In the genomic region with DNA sequence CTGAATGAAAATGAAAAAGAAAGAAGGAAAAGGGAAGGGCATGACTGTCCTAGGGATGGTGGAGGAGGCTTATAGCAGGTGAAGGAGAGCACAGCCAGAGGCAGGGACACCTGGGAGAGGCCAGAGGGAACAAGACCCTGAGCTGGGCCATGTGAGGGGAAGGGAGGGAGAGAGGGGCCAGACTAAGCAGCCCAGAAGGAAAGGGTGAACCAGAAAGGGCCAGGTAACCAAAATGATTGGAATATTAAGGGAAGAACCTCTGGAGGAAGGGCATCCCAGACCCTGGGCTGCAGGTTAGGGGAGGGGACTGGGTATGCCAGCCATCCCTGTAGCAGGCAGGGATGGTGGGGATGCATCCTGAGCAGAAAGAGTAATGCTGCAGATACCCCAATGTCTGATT, we compare ENCODE assay signal across 25 mouse cellular contexts. TPM values are rescaled to one million over a fixed set of nuclear protein-coding genes. Genes with fewer than 3 reads are reported as not detected.
A peak's percentile ranks its signal among the peaks of the same experiment; 100 is the strongest.
DNase-seq lines count a peak whose midpoint lies in the region; ATAC-seq lines count a peak whose summit lies in the region.
"Had no signal": no experiment of that assay in that cellular context is flagged by ENCODE, and none has a peak within 500 bp of the region (broad histone marks: within the 10 kb centered on the region; RNA-seq: fewer than 3 reads in every experiment).

No protein-coding gene starts in this region.

- H3K9ac ChIP-seq in liver, embryonic 13.5 days = peak overlapping the region; percentile 3; the same call in 1 of the 2 replicates
- H3K9ac ChIP-seq in midbrain, embryonic 11.5 days (ENCODE audit: low read length) = no peak overlapping the region
- no peak overlapping the region for H3K9ac ChIP-seq in midbrain, embryonic 13.5 days (replicated peaks)
- H3K9ac ChIP-seq: embryonic facial prominence, embryonic 12.5 days; forebrain, embryonic 13.5 days; forebrain, embryonic 15.5 days had no signal

- no peak overlapping the region for H3K27ac ChIP-seq in liver, embryonic 13.5 days
- no peak overlapping the region for H3K27ac ChIP-seq in midbrain, embryonic 11.5 days (ENCODE audit: low read depth, low read length)
- H3K27ac ChIP-seq in midbrain, embryonic 13.5 days = no peak overlapping the region
- H3K27ac ChIP-seq: embryonic facial prominence, embryonic 10.5 days; embryonic facial prominence, embryonic 12.5 days; forebrain, embryonic 13.5 days; forebrain, embryonic 15.5 days had no signal

- no peaks in the 10 kb centered on the region for H3K9me3 ChIP-seq in liver, embryonic 13.5 days (replicated peaks)
- H3K9me3 ChIP-seq in midbrain, embryonic 11.5 days (ENCODE audit: control insufficient read depth, low read length) = no peaks in the 10 kb centered on the region
- H3K9me3 ChIP-seq in midbrain, embryonic 13.5 days = no peaks in the 10 kb centered on the region
- H3K9me3 ChIP-seq: embryonic facial prominence, embryonic 10.5 days; embryonic facial prominence, embryonic 12.5 days; forebrain, embryonic 13.5 days; forebrain, embryonic 15.5 days had no signal

- no peaks in the 10 kb centered on the region for H3K27me3 ChIP-seq in liver, embryonic 13.5 days
- no peaks in the 10 kb centered on the region for H3K27me3 ChIP-seq in midbrain, embryonic 11.5 days (ENCODE audit: control insufficient read depth, insufficient read depth, low read length)
- no peaks in the 10 kb centered on the region for H3K27me3 ChIP-seq in midbrain, embryonic 13.5 days
- H3K27me3 ChIP-seq: CH12.LX; embryonic facial prominence, embryonic 12.5 days; forebrain, embryonic 13.5 days; forebrain, embryonic 15.5 days; Patski had no signal

- intact Hi-C loops in left cerebral cortex, postnatal 36 days (cut with DNase I) = no loop called here

- H3K36me3 ChIP-seq in liver, embryonic 13.5 days = peaks cover 67% of the 10 kb centered on the region
- H3K36me3 ChIP-seq in midbrain, embryonic 11.5 days (ENCODE audit: control insufficient read depth, insufficient read depth, low read length) = peaks cover 6% of the 10 kb centered on the region; the same call in 1 of the 2 replicates
- peaks cover 48% of the 10 kb centered on the region for H3K36me3 ChIP-seq in midbrain, embryonic 13.5 days

- 0 out of 2 replicates have a peak overlapping the region, but pooled peaks have one; percentile 7 for H3K4me2 ChIP-seq in liver, embryonic 13.5 days
- H3K4me2 ChIP-seq in midbrain, embryonic 11.5 days = no peak overlapping the region
- no peak overlapping the region for H3K4me2 ChIP-seq in midbrain, embryonic 13.5 days (replicated peaks)
- H3K4me2 ChIP-seq: embryonic facial prominence, embryonic 12.5 days; forebrain, embryonic 13.5 days; forebrain, embryonic 15.5 days had no signal

- DNase-seq in heart, adult 11 months = peak; percentile 56
- no peak for DNase-seq in heart, adult 9 months (ENCODE audit: low spot score in 2 of 2)
- no peak for DNase-seq in liver, embryonic 13.5 days
- DNase-seq in liver = no peak
- peak; percentile 53 for DNase-seq in midbrain, embryonic 11.5 days (ENCODE audit: low spot score, missing footprints)
- DNase-seq in left cerebral cortex, postnatal 36 days (ENCODE audit: low spot score in 2 of 2) = no peak
- DNase-seq: adrenal gland, adult 8-10 months; adrenal gland, postnatal 14 days; adrenal gland, postnatal 36 days; B cell, adult 2 months; cerebellum, adult 11-12 months; cerebellum, adult 2 months; cerebellum, adult 9-10 months; cerebellum, postnatal 10 days; cerebellum, postnatal 25 days had no signal

- H3K4me1 ChIP-seq in liver, embryonic 13.5 days (replicated peaks) = peaks cover 65% of the 10 kb centered on the region
- H3K4me1 ChIP-seq in midbrain, embryonic 11.5 days (ENCODE audit: control insufficient read depth, insufficient read depth, low read length) = no peaks in the 10 kb centered on the region
- peaks cover 16% of the 10 kb centered on the region for H3K4me1 ChIP-seq in midbrain, embryonic 13.5 days (replicated peaks)
- H3K4me1 ChIP-seq: embryonic facial prominence, embryonic 10.5 days; embryonic facial prominence, embryonic 12.5 days had no signal

- ATAC-seq in liver, embryonic 13.5 days (ENCODE audit: low read depth) = no peak
- ATAC-seq in midbrain, embryonic 11.5 days (ENCODE audit: low FRiP score) = no peak
- no peak for ATAC-seq in midbrain, embryonic 13.5 days
- ATAC-seq in granulocyte monocyte progenitor cell, adult 5-6 weeks (replicated peaks; ENCODE audit: poor library complexity, severe bottlenecking) = peak; percentile 26; the same call in 1 of the 2 replicates
- ATAC-seq: activated CD4-positive, CD25-positive, alpha-beta regulatory T cell, adult 4 months; CD4-positive, CD25-positive, alpha-beta regulatory T cell, adult 4 months; forebrain, embryonic 13.5 days; forebrain, embryonic 15.5 days; Patski had no signal

- H3K4me3 ChIP-seq in liver, embryonic 13.5 days (replicated peaks) = no peak overlapping the region
- no peak overlapping the region for H3K4me3 ChIP-seq in midbrain, embryonic 11.5 days (ENCODE audit: low read depth, low read length)
- H3K4me3 ChIP-seq in midbrain, embryonic 13.5 days (replicated peaks) = no peak overlapping the region
- H3K4me3 ChIP-seq: embryonic facial prominence, embryonic 10.5 days; embryonic facial prominence, embryonic 12.5 days; forebrain, embryonic 13.5 days; forebrain, embryonic 15.5 days had no signal

RNA-seq across cellular contexts. Expression of gene Trappc6b, which starts 7.3 kb away (rescaled TPM):
- 52.2 and 58.7 TPM in 2 replicates for polyA plus RNA-seq in liver, embryonic 13.5 days (2015; fragmentation: Nextera tagmentation; extraction: Ambion mirVana)
- polyA plus RNA-seq in midbrain, embryonic 11.5 days (2014; fragmentation: Nextera tagmentation; extraction: Ambion mirVana) = 72.3 and 79.8 TPM in 2 replicates
- polyA plus RNA-seq in midbrain, embryonic 13.5 days (2015; fragmentation: Nextera tagmentation; extraction: Ambion mirVana) = 146 and 161 TPM in 2 replicates
- total RNA-seq in granulocyte monocyte progenitor cell, adult 5-6 weeks (2014; fragmentation: Nextera tagmentation) = 25.7 and 58.6 TPM in 2 replicates
- total RNA-seq in granulocyte monocyte progenitor cell, adult 5-6 weeks (2017) = 49.7 and 53.6 TPM in 2 replicates
- total RNA-seq in left cerebral cortex, postnatal 36 days (2021) = 100 to 1,000 TPM; 117 to 122 TPM

RNA-seq across cellular contexts. Expression of gene Pnn, which starts 12.7 kb away (rescaled TPM):
- 43.9 and 53.3 TPM in 2 replicates for polyA plus RNA-seq in liver, embryonic 13.5 days (2015; fragmentation: Nextera tagmentation; extraction: Ambion mirVana)
- polyA plus RNA-seq in midbrain, embryonic 11.5 days (2014; fragmentation: Nextera tagmentation; extraction: Ambion mirVana) = 97.3 and 119 TPM in 2 replicates
- 109 and 120 TPM in 2 replicates for polyA plus RNA-seq in midbrain, embryonic 13.5 days (2015; fragmentation: Nextera tagmentation; extraction: Ambion mirVana)
- total RNA-seq in granulocyte monocyte progenitor cell, adult 5-6 weeks (2014; fragmentation: Nextera tagmentation) = 89.3 and 101 TPM in 2 replicates
- 104 and 113 TPM in 2 replicates for total RNA-seq in granulocyte monocyte progenitor cell, adult 5-6 weeks (2017)
- 10 to 100 TPM; 49.3 to 71.7 TPM for total RNA-seq in left cerebral cortex, postnatal 36 days (2021)

RNA-seq across cellular contexts. Expression of gene Gemin2, which starts 40.8 kb away (rescaled TPM):
- 25.5 and 26.0 TPM in 2 replicates for polyA plus RNA-seq in liver, embryonic 13.5 days (2015; fragmentation: Nextera tagmentation; extraction: Ambion mirVana)
- 25.4 and 25.8 TPM in 2 replicates for polyA plus RNA-seq in midbrain, embryonic 11.5 days (2014; fragmentation: Nextera tagmentation; extraction: Ambion mirVana)
- 17.9 and 18.2 TPM in 2 replicates for polyA plus RNA-seq in midbrain, embryonic 13.5 days (2015; fragmentation: Nextera tagmentation; extraction: Ambion mirVana)
- total RNA-seq in granulocyte monocyte progenitor cell, adult 5-6 weeks (2014; fragmentation: Nextera tagmentation) = 23.0 and 23.4 TPM in 2 replicates
- total RNA-seq in granulocyte monocyte progenitor cell, adult 5-6 weeks (2017) = 14.0 and 22.3 TPM in 2 replicates
- 1 to 10 TPM; 7.0 to 7.3 TPM for total RNA-seq in left cerebral cortex, postnatal 36 days (2021)

RNA-seq across cellular contexts. Expression of gene Mia2, which starts 41.6 kb away (rescaled TPM):
- polyA plus RNA-seq in liver, embryonic 13.5 days (2015; fragmentation: Nextera tagmentation; extraction: Ambion mirVana) = 47.8 and 63.2 TPM in 2 replicates
- polyA plus RNA-seq in midbrain, embryonic 11.5 days (2014; fragmentation: Nextera tagmentation; extraction: Ambion mirVana) = 55.4 and 63.4 TPM in 2 replicates
- 38.4 and 40.0 TPM in 2 replicates for polyA plus RNA-seq in midbrain, embryonic 13.5 days (2015; fragmentation: Nextera tagmentation; extraction: Ambion mirVana)
- 86.2 and 124 TPM in 2 replicates for total RNA-seq in granulocyte monocyte progenitor cell, adult 5-6 weeks (2014; fragmentation: Nextera tagmentation)
- total RNA-seq in granulocyte monocyte progenitor cell, adult 5-6 weeks (2017) = 119 and 151 TPM in 2 replicates
- total RNA-seq in left cerebral cortex, postnatal 36 days (2021) = 10 to 100 TPM; 41.3 to 51.0 TPM

RNA-seq across cellular contexts. Expression of gene Sec23a, which starts 42.2 kb away (rescaled TPM):
- 22.6 and 29.5 TPM in 2 replicates for polyA plus RNA-seq in liver, embryonic 13.5 days (2015; fragmentation: Nextera tagmentation; extraction: Ambion mirVana)
- polyA plus RNA-seq in midbrain, embryonic 11.5 days (2014; fragmentation: Nextera tagmentation; extraction: Ambion mirVana) = 90.3 and 97.4 TPM in 2 replicates
- polyA plus RNA-seq in midbrain, embryonic 13.5 days (2015; fragmentation: Nextera tagmentation; extraction: Ambion mirVana) = 104 and 107 TPM in 2 replicates
- 12.5 and 14.4 TPM in 2 replicates for total RNA-seq in granulocyte monocyte progenitor cell, adult 5-6 weeks (2014; fragmentation: Nextera tagmentation)
- total RNA-seq in granulocyte monocyte progenitor cell, adult 5-6 weeks (2017) = 20.9 and 23.7 TPM in 2 replicates
- 100 to 1,000 TPM in 1 of 2 experiments, 10 to 100 TPM in 1; 96.3 to 103 TPM for total RNA-seq in left cerebral cortex, postnatal 36 days (2021)

Comparison
In these comparisons a context has a peak if more than half of its experiments do, and no peak if none do; other contexts are left out.
1. DNase-seq: peak in heart, adult 11 months (single experiment) and midbrain, embryonic 11.5 days (single experiment); none in heart, adult 9 months (0 of 2), liver, embryonic 13.5 days (single experiment), liver (single experiment) and left cerebral cortex, postnatal 36 days (0 of 2).